Mouse (Mus musculus) A20 (cell line): ENCODE data around the gene Slc26a10.
"Not testable (repeated sequence)": the region's sequence is repeated elsewhere in the genome, so short reads cannot be mapped to it uniquely, and the experiment has no call there.

Experiments used
- DNase-seq: peaks from one replicate; pipeline ENCODE4 v3.0.0-alpha.2; 2011; ENCODE audit warnings: low read depth, low spot score

Gene Slc26a10

GRCm38 (mm10) chr10:127198492-127198891, 18.0 kb upstream of the Slc26a10 start:
- DNase-seq: no peak

DNA sequence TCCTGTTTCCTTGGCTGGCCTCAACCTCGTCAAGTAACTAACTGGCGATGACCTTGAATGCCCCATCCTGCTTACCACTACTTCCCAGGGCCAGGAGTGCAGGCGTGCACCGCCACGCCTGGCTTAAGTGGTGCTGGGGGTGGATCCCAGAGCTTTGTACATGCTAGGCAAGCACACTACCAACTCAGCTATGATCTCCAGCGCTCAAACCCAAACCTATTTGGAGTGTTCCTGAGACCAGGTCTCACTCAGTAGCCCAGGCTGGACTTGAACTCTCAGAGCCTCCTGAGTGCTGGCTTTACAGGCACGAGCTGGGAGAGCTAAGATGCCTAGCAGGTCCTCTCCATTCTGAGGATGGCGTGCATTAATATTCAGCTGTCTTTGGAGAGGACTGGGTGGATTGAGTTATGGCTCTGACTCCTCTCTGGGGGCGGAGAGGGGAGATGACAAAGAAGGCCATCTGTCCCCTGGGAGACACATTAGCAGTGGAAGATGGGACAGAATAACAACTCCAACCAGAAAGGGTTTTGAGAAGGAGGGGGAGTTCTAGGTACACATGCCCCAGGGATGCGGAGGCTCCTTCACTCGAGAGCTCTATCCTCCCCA, 17.2 kb upstream of the Slc26a10 start:
- no peak for DNase-seq

GRCm38 (mm10) chr10:127197104-127197503, 16.7 kb upstream of the Slc26a10 start:
- no peak for DNase-seq

DNA sequence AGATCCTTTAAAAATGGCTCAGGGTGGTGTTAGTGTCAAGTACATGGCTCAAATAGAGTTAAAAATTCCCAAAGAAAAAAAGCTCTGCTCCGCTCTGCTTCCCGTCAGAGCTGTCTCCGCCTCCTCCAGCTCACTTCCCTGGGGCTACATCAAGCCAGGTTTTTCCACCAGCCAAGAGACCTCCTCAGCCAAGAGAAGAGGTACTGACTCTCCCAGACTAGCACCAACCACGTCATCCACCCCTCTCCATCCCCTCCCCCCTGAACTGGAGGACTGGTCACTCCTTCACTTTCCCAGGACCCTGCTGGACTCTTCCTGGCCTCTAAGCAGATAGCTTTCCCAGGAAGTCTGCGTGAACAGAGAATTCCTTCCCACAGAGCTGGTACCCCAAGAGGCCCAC, 15.9 kb upstream of the Slc26a10 start:
- DNase-seq: no peak

DNA sequence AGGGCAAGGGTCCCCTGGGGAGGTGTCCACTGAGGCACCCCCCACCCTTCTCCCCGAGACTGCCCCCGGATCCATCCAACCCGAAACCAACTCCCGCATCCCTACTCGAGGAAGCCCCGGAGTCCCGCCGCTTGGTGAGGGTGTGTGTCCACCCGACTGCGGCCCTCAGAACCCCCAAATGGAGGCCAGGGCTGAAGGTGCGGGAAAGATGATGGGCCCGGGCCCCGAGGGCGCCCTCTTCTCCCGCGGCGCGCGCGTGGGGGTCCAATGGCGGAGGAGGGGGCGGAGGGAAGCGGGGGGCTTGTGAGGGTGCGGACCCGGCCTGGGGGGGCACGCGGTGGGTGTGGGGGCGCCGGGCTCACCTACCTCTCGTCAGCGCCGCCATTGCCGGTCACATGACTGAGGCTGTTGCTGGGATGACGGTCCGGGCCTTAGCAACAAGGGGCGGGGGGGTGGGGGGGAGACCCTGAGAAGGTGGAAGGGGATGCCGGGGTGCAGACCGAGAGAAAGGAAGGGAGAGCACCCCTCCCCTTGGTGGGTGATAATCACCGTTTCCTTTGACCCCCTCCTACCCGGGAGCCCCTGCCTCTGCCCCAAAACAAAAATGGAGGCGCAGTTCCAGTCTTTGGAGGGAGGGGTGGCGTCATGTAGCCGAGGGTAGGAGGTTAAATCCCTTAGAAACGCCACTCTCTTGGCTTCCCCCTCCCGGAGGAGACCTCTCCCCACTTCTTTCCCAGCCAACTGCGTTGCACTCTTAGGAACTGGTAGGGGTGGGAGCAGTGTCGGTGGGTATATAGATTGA, 15.1 kb upstream of the Slc26a10 start, which contains the start of gene Dtx3:
Dtx3 (minus strand) TSS at position 401 of the 802 bp plus-strand sequence.
- peak; percentile 59 for DNase-seq

GRCm38 (mm10) chr10:127194428-127195327, 14.2 kb upstream of the Slc26a10 start:
- DNase-seq: peak; percentile 32

DNA sequence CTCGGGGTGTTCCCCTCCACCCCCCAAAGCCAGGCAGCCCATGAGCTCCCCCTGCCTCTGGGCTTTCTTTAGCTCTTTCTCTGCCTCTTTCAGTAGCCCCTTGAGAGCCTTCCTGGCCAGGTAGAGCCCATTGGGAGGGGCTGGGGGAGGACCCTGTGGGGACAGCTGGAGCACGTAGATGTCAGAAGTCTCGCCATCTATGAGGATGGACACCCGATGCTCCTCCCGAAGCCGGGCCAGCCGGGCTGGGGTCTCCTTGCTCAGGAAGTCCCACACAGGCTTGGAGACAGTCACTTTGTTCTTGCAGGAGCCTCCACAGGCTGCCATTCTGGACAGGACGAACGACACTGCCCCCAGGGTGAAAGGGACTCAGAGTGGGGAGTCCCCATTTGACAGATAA, 12.6 kb upstream of the Slc26a10 start:
- no peak for DNase-seq

DNA sequence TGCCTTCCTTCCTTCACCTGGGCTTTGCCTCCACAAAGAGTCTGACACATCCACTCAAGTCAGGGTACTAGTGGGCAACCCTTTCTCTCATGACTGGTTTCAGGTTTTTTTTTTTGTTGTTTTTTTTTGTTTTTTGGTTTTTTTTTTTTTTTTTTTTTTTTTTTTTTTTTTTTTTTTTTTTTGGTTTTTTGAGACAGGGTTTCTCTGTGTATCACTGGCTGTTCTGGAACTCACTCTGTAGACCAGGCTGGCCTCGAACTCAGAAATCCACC, 11.5 kb upstream of the Slc26a10 start:
- not testable (repeated sequence) for DNase-seq

- DNase-seq: no peak
These were observed 11.0 kb upstream of the Slc26a10 start for GRCm38 (mm10) chr10:127191191-127192056.

- DNase-seq: no peak
These were observed 10.1 kb upstream of the Slc26a10 start for GRCm38 (mm10) chr10:127190398-127191190.

DNA sequence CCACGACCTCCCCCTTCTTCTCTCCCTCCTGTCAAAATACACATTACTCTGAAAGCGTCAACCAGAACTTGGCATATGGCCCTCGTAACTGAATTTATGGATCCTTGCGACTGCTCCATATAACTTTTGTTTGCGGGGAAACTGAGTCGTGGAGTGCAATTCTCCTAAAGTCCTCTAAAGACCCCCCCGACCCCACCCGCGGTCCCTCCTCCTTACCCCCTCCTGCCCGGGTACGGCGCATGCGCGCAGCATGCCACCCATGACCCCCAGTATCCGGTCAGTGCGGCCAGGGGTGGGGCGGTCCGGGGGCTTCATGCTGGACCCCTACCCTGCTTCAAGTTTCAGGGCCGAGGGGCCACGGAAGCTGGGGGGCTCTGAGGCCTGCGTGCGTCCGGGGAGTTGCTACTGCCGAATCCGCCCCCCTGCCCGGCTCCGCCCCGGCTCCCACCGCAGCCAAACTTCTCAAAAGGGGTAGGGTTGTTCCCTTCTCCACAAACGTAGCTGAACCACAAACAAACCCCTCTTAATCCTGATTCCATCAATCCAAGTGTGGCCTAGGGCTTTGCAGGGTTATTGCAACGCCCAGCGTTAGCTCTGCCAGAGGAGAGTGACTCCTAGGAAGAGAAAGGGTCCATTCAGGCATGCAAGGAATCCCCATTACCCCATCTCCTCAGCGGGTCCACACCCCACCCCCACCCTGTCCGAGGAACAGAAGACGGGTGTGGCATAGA, 9.4 kb upstream of the Slc26a10 start, which contains the start of gene Arhgef25:
Arhgef25 (minus strand) TSS at position 433 of the 731 bp plus-strand sequence.
- DNase-seq: no peak

DNA sequence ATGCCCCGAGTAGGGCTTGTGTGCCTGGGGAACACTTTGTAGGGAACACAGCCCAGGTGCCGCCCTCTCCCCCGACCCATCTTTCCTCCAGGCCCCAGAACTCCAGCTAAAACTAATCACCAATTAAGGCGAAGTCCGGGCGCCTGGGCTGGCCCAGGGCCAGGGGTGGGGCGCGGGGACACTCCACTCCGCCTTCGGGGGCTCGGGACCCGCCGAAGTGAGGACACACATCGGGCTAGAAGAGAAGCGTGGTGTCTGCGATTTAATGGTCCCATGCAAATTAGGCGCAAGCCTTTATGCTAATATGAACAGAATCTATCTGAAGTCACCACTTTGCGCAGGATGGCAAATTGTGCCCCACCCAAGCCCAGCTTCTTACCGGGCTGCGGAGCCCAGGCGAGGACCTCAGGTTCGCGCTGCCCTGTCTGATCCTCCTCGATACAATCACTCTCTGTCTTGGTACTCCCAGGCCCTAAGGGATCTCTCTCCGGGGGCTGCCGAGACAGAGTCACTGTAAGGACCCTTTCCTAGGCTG, 8.7 kb upstream of the Slc26a10 start:
- peak; percentile 61 for DNase-seq

GRCm38 (mm10) chr10:127188465-127189115, 8.1 kb upstream of the Slc26a10 start:
- DNase-seq: peak; percentile 81

- DNase-seq: no peak
These were observed 7.6 kb upstream of the Slc26a10 start for GRCm38 (mm10) chr10:127188079-127188453.

DNA sequence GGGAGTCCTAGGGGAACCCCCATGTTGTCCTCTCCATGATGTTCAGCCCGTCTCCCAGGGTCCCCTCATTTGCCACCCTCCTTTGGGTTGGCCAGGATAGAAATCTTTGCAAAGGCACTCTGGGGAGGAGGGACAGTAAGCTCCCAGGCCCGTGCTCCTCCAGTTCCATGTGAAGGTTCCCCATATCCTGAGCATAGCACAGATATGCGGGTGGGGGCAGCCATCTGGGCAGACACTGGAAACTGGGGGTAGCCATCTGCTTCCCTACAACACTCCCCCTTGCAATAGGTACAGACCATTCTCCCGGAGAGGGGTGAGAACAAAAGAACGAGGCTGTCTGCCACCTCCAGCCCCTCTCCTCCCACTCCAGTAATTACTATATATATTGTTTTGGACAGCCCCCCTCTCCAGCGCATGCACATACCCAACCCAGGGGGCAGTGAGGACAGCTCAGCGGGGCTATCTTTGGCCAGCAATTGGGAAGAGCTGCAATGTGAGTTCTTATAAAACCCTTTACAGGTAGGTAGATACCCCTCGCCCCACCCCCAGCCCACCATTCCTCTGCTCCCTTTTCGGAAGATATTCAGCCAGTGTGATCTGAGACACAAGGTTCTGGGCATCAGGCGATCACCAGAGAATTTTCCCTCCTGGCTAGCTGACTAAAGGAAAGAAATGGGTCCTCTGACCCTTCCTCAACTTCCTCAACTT, 7.1 kb upstream of the Slc26a10 start:
- no peak for DNase-seq

- DNase-seq: peak; percentile 55
These were observed 6.0 kb upstream of the Slc26a10 start for GRCm38 (mm10) chr10:127186451-127186850.

DNA sequence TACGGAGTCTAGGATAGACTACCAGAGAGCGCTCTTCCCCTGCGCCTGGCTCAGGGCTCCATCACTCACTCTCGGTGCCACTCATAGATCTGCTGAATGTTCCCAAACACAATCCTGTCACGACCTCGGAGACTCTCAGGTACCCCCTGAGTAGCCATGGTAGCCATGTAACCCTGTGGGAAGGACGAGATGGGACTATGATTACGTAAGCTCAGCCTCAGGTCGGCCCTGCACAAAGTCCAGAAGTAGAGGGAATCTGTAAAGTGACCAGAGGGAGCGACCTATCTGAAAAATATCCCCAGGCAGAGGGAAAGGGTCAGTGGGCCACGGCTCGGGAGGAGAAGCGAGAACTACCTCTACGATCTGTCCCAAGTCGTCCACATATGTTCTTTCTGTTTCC, 5.1 kb upstream of the Slc26a10 start:
- no peak for DNase-seq

GRCm38 (mm10) chr10:127185101-127185500, 4.7 kb upstream of the Slc26a10 start:
- no peak for DNase-seq
